Mouse (Mus musculus): Measurements from ENCODE around the gene Rdh12. TPM values are rescaled to one million over a fixed set of nuclear protein-coding genes. Genes with fewer than 3 reads are reported as not detected.

Rdh12 gene
- total RNA-seq, 4 experiments from 2014 or later: 0.37 TPM; not detected in 3

DNA sequence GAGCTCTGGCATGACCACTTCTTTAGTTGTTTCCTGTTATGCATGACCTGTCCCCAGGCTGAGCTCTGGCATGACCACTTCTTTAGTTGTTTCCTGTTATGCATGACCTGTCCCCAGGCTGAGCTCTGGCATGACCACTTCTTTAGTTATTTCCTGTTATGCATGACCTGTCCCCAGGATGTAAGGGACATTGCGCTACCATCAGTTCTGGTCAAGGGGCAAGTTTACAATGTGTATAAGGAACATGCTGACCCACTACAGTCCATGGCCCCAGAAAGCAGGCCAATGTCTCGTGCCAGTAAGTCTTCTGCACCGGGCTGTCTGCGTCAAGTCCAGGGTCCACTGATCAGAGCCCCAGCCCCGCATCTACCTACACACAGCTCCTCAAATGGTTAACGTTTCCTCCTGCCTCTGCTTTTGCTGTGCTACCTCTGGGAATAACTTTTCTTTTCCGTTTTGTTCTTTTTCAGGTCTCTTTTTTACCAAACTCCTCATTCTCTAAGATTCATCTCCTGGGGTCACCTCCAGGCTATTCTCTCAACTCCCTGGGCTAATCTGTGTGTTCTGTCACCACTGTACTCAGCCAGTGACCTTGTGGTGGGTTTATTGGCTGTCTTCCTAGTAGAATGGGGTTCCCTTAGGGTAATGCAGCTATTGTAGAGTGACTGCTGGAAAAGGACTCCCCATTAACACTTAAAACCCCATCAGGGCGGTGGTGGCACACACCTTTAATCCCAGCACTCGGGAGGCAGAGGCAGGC is 44.8 kb downstream of the Rdh12 start:
- DNase-seq (ENCODE audit: low spot score): no peak

DNA sequence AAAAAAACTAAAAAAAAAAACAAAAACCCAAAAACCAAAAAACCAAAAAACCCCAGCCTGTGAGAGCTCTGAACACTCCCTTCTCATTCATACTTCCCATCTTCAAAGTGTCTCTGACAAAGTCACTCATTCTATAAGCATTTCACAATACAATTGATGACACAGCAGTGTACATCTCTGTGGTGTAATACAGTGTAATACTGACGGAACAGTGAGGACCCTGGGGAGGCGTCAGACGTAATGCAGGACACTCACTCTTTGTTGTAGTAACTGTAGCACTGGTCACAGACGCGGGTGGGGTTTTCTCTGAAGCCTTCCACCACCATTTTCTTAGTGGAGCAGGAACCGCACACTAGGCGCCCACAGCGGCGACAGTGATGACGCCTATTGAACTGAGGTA is 46.3 kb downstream of the Rdh12 start:
- DNase-seq (ENCODE audit: low spot score): no peak

DNA sequence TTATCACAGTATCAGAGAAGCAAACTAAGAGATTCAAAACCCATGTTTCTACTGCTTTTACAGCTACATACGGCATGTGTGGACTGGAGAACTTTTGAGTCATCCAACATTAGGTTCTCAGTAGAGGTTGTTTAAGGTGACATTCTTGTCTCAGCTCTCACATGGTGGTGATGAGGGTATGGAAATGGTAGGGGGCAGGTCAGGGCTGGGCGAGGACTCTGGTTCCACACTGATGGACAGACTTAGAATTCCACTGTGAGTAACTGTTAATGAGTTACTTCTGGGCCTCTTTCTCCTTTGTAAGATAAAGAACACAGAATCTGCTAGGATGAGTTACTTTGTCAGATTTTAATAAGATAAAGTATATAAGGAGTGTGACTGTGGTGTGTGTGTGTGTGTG is 51.4 kb downstream of the Rdh12 start:
- DNase-seq (ENCODE audit: low spot score): no peak

DNA sequence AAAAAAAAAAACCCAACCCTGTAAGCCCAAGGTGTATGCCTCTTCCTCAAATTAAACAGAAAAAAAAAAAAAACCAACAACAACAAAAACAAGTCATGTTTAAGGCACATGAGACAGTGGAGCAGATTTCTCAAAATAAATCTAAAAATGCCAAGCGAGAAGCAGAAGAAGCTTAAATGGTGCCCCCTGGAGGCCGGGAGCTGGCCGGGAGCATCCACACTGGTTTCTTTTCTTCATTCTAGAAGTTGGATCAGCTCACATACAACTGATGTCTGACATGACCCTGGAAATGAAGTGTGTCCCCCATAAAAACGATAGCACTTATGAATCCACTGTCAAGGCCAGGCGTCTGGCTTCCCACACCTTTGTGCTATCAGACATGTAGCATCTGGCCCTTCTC is 52.3 kb downstream of the Rdh12 start:
- no peak for DNase-seq (ENCODE audit: low spot score)

Other genes with a start within 250 kb of the Rdh12 start
- gene Tmem229b, start 201.3 kb upstream of the Rdh12 start, total RNA-seq (2022): 1 to 10 TPM; 2.3 to 4.4 (median 2.9) TPM
- 1 to 10 TPM in 2 of 4 experiments, under 1 TPM in 2; 0.87 to 2.8 (median 1.4) TPM for gene Plekhh1, start 179.8 kb upstream of the Rdh12 start, total RNA-seq (2022)
- 1 to 10 TPM; 2.6 to 4.7 (median 3.5) TPM for gene Pigh, start 119.3 kb upstream of the Rdh12 start, total RNA-seq (2022)
- gene Arg2, start 78.1 kb upstream of the Rdh12 start, total RNA-seq (2022): under 1 TPM in 1 of 4 experiments, not detected in 3; 0.17 TPM
- 100 to 1,000 TPM; 106 to 116 (median 110) TPM for gene Vti1b, start 36.2 kb upstream of the Rdh12 start, total RNA-seq (2022)
- gene Rdh11, start 16.6 kb upstream of the Rdh12 start, total RNA-seq (2022): 1 to 10 TPM; 1.6 to 2.6 (median 2.2) TPM
- gene Zfyve26, start 87.4 kb downstream of the Rdh12 start, total RNA-seq (2022): 10 to 100 TPM; 13.2 to 17.8 (median 16.8) TPM
- under 1 TPM; 0.71 to 0.95 (median 0.78) TPM for gene Rad51b, start 88.4 kb downstream of the Rdh12 start, total RNA-seq (2022)

Data from heart, adult 8-10 months (tissue).